Mouse (Mus musculus) brain, embryonic 14.5 days (tissue): Measurements from ENCODE around the gene Csrp1.

Experiments used
- CTCF ChIP-seq: fragments of 200-500 bp; IDR thresholded peaks from 2 replicates; pipeline ENCODE4 v1.5.1; 2012; ENCODE audit warnings: inconsistent platforms, mild to moderate bottlenecking, moderate library complexity, borderline replicate concordance; ENCODE audit not compliant: insufficient read depth, insufficient read length; ENCODE audit errors: extremely low read depth
- POLR2A ChIP-seq: fragments of 200-500 bp; IDR thresholded peaks from 2 replicates; pipeline ENCODE4 v1.6.1; 2012; ENCODE audit warnings: mild to moderate bottlenecking, inconsistent platforms, borderline replicate concordance; ENCODE audit not compliant: poor library complexity, insufficient read depth, insufficient read length, severe bottlenecking; ENCODE audit errors: extremely low read depth

DNA sequence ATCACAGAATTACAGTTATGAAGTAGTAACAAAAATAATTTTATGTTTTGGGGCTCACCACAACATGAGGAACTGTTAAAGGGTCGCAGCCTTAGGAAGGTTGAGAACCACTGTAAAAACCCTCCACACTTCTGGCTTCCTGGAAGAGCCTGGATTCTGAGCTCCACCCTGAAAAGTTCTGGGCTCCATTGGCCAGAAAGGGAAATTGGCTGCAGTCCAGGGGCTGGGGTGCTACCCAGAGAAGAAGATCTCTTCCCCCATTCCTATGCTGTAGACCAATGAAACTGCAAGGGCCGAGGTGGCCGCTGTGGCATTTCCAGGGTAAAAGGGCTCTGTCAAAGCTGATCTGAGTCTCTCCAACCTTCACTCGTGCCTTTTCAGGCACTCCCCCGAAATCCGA, 21.8 kb upstream of the Csrp1 start:
- TF ChIP-seq CTCF = no peak
- TF ChIP-seq POLR2A = no peak
